Mouse (Mus musculus) yolk sac, embryonic 10.5 days (tissue): Measurements from ENCODE around the gene Tdrd1.
"Not testable (repeated sequence)": the region's sequence is repeated elsewhere in the genome, so short reads cannot be mapped to it uniquely, and the experiment has no call there.

Source experiments
- DNase-seq: peaks from one replicate; pipeline ENCODE4 v3.0.0-alpha.2; 2017; ENCODE audit warnings: low spot score

Tdrd1 gene

DNA sequence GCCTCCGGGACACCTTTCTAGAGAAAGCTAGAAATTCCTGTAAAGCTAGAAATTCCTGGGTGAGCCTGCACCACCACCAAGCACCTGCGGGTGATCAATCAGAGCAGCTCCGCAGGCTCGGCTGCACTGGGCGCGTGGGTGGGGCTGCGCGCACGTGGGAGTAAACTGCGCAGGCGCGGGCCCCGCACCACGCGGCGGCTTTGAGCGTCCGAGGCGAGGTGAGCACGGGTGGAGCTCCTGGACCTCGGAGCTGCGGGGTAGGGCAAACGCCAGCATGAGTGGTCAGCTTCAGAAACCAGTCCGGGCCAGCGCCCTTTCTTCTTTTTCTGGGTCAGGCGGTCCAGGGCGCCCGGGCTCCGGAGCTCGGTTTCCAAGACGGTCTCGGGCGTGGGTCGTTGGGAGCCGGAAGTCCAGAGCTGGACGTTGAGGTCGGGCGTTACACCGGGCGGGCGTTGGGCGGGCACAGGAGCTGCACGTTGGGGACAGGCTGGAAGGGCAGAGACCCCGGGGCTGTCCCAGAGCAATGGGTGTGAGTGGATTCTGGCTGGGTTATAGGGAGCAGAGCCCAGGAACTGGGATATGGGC is at the start of gene Tdrd1:
Gene Tdrd1 (plus strand): TSS at position 163 of the 585 bp plus-strand sequence.
- DNase-seq, result no peak

DNA sequence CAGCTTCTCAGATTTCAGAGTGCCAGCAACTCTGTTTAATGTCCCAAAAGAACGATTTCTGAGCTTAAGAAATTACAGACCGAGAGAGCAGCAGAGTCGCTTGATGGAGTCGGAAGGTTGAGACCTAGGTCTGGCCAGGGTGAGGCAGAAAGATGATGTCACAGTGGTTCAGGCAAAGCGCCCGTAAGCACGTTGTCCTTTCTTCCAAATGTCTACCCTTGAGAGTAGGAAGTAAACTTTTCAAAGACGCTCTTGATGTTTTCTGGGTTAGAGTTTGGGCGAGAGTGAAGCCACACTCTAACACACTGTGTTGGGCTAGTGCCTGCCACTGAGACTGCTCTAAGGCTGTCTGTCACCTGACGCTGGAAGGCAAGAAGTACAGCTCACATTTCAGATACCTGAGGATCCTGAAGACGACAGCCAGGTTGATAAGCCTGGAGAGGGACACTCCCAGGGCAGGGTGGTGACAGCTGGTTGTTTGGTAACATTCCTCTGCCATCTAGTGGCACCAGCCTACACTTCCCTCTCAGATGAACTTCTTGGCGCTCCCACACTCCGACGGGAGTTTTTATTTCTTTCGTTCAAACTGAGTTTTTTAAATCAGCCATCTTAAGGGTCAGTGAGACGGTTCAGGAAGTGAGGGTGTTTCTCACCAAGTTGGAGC is 49.2 kb upstream of the Tdrd1 start:
- DNase-seq, result peak; percentile 41

DNA sequence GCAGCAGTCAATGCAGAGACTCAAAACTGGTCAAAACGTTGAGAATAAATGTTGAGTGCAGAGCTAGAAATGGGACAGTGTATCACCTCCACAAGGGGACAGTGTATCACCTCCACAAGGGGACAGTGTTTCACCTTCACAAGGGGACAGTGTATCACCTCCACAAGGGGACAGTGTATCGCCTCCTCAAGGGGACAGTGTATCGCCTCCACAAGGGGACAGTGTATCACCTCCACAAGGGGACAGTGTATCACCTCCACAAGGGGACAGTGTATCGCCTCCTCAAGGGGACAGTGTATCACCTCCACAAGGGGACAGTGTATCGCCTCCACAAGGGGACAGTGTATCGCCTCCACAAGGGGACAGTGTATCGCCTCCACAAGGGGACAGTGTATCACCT is 47.5 kb upstream of the Tdrd1 start:
- DNase-seq, result not testable (repeated sequence)

DNA sequence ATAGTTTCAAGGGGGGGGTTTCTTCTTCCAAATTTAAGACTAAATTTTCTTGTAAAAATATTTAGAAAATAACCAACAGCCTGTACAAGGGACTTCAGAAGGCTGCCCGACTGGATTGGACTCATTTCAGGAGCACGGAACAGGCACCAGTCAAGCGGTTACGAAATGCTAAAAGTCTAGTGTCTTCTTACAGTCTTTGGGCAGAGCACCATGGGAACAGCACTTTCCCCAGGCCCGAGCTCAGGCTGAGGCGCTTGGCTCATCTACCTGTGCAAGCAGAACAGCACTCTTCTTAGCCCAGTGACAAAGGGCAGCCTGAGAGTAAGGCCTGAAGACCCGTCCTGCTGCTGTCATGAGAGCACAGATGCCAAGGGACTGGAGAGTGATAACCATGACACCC is 38.1 kb upstream of the Tdrd1 start:
- DNase-seq, result no peak

DNA sequence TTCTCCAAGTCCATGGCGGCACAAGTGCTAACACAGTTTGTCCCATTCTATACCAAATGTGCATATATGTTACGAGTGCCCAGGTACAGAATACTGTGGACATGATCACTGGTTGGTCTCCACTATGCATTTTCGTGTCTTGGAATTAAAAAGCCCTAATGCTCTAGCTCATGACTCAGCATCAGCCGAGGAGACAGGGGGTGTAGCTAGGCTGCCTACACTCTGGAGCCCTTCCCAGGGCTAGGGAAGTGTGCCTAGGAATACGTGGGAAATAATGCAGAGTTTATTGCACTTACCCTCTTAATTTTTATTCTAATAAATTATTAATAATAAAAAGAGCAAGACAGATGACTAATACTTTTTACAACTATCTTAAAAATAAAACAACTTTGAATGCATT is 37.1 kb upstream of the Tdrd1 start:
- DNase-seq, result no peak

DNA sequence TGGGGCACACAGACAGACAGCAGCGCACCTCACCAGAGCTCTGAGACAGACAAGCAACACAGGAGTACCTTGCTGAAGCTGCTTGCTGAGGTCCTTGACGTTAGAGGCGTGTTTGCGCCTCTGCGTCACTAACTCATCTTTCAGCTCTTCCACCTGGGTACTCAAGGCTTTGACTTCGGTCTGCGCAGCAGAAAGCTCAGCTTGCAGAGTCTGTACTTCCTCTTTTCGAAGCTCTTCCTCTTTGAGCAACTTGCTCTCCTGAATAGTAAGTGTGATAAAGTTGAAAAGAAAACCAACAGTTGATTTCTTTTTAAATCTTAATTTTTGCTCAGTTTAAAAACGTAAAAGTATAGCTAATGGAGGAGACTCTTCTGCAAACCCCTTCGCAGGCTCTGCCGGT is 28.6 kb upstream of the Tdrd1 start:
- DNase-seq, result no peak

DNA sequence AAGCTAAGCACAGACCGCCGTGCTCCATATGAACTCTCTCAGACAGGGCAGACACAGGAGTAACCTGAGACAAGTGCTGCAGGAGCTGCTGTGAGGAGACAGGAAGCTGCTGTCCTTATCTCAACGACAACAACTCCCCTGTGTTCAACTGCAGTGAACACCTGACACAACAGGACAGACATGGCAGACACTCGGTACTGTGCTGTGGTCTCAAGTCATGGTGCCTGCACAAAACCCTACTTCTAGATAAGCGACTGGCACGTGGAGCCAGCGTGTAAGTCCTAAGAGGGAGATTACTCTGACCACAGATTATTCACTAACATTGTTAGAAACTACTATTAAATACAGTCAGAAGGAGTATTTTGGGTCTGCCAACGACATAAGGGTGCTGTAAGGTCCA is 25.8 kb upstream of the Tdrd1 start:
- DNase-seq, result no peak

DNA sequence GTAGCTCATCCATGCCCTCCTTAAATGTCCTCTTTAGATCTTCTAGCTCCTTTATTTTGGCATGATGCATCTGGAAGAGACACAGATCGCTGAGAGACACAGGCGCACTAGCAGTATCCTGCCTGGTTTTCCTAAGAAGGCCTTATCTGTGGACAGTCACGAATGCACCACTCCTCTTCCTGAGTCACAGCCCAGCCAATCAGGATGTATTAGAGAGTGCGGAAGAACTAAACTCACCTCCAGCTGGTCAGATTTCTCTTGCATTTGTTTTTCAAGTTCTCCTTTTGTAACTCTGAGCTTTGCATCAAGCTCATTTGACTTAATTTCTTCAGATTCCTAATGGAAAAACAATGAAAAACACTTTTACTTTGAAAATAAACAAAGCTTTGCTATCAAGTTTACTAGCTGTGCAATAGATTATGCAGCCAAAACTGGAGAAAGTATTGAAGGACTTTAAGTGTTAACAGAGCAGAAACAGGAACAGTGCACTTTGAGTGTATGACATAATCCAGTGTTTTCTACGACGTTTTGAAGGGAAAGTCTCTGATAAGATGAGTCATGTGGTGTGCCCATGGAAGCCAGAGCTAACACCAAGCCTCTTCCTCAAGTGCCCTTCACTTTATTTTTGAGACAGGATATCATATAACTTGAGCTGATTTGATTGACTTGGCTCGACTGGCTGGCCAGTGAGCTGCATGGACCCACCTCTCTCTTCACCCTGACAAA is 24.9 kb upstream of the Tdrd1 start:
- DNase-seq, result no peak

DNA sequence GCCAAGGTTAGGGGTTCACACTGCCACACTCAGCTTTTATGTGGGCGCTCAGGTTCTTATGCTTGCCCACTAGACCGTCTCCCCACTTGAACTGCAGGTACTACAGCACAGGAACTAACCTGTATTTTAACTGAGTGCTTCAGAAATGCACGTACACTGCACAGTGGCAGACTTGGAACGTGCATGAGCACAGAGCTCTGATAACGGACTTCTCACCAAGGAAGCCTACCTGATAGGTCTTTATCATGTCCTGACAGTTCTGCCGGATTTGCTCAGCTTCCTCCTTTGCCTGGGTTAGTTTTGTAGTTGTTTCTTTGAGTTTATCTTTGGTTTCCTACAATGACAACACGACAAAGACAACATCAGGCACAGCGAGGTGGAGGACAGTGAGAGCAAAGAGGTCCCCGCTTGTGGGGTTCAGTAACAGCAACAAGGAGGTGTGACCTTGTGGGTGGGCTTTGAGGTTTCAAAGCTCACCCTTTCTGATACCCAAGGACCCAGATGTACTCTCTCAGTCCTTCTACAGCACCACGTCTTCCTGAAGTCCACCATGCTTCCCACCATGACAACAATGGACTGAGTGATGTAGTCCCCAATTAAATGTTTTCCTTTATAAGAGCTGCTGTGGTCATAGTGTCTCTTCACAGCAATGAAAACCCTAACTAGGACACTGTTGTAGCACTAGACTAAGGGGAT is 24.2 kb upstream of the Tdrd1 start:
- DNase-seq, result no peak

DNA sequence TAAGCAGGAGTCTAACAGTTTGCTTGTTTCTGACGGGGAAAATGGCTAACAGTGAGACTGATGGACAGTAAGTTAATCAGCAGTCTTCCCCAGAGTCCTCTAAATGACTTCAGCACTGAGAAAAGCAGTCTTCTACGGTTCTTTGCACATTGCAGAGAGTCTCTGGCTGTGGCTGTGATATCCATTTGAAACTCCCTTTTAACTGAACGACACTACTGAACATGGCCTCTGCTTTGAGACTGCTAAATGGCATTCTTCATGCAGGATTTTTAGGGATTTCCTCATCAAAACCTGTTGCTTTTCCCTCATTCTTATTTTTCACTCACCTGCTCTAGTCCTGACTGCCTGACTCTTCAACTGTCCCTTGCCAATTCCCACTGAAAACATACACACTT is 23.7 kb upstream of the Tdrd1 start:
- DNase-seq, result no peak

DNA sequence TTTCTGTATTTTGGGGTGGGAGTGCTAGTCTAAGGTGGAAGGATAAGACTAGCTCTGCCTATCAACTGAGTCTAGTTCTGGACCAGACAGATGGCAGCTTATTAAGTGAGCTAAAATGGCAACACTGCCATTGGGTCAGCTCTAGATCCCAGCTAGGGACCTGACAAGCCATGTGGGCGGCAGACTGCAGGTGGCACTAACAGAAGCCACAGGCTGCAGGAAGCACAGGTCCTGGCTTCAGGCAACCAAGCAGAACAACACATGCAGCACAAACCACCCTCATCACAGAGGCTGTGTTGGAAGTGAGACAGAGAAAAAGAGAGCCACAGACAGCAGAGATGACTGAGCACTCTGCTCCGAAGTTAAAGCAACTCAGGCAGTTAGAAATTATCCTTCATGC is 20.6 kb upstream of the Tdrd1 start:
- no peak for DNase-seq

DNA sequence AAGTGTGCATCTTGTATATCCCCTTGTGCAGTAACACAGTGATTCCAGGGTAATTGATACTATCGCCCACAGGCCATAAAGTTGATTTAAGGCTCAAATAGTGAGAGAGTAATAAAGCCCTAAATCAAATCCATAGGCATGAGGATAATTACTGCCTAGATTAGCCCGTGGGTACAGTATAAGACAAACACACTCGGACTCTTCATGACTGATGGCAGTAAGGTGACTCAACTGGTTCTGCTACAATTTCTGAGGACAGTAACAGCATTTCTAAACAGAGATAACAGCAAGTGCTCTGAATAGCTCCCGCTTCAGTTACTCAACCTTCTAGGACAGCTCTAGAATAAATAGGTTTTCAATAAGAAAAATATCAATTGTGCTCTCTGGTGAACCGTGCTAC is 18.9 kb upstream of the Tdrd1 start:
- DNase-seq, result no peak

DNA sequence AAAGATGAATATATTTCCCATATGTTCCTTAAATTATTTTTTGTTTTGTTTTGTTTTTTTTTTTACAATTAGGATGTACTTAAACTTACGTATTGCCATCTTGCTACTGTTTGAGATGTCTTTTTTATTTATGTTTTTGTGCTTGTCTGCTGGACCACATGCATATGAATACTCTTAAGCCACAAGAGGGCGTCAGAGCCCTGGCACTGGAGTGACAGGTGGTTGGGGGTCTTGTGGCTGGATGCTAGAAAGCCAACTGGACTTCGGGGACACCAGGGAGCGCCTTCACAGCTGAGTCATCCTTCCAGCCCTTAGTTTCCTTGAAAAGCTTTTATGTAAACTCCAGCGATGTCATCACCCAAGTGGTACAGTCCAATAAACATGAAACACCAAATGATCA is 17.2 kb upstream of the Tdrd1 start:
- no peak for DNase-seq

DNA sequence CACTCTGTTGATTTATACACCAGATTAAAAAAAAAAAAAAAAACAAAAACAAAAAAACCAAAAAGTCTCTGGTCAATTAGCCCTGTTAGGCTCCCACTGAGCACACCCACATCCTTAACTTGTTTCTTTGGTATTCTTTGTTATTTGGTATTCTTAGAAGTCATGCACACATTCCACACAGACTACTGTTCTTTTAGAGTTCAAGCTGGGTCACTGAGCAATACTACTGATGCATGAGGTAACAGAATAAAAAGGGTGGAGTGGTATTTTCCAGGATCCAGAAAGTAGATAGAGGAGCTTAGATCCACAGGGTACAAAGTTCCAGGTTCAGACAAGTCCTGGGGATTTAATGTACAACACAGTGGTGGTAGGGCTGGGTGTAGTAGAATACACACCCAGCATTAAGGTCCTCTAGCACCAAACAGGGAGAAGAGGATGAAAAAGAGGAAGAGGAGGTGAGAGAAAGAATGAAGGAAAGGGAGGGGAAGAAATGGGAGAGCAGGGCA is 15.3 kb upstream of the Tdrd1 start:
- DNase-seq, result no peak

DNA sequence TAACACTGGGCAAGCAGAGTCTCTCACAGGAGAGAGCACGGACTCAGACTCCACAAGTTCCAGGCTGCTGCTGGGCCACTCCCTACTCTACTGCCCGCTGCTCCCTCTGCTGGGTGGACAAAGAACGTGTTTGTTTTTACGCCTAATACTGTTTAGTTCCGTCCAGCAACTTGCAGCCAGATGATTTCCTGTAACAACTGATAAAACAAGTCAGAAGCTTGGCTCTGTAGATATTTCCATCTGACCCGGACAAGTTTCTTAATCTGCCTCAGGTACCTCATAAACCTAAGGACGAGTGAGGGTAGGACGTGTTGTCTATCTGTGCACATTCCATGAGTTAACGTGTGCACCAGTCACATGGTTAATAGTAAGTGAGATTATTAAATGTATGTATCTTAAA is 14.4 kb upstream of the Tdrd1 start:
- DNase-seq, result peak; percentile 66

DNA sequence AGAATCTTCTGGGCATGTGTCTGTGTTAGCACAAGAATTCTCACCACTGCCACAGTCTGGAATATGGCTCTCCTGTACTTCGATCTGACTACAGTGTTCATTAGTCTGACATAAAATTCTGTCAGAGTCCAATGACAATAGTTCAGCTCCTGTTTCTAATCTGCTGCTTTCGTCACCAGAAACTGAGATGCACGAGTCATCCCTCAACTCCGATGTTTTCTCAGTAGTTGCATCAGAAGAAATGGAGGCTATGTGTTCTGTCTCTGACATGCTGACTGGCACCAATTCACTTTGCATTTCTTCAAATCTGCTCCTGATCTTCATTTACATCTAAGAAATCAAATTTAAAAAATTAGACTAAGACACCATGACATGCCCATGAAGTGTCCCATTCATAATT is 12.6 kb upstream of the Tdrd1 start:
- DNase-seq, result no peak

DNA sequence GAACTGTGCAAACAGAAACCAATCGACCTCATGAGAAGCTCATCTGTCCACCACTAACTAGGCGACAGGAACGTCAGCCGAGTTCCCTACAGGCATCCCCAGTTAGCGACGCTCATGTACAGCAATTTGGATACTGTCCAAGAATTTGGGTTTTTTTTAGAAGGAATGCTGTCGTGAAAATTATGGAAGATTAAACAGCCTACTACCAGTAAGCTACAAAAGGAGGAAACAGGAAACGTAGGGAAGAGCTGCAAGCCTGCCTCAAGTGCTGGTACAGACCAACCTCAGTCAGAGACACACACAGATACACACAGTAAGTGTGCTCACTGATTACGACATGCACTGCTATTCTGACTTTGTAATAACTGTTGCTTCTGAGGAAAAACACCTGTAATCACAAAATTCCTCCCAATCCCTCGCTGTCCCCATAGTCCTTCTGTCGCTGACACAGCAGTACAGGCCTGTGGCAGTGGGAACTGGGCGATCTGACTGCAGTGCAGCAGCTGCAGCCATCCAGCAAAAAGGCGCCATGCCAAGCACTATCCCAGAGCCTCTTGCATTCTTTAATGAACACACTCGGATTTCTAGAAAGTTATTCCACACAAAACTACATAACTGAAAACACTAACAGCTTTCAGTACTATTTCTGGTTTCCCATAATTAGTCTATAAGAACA is 8.0 kb upstream of the Tdrd1 start:
- no peak for DNase-seq

DNA sequence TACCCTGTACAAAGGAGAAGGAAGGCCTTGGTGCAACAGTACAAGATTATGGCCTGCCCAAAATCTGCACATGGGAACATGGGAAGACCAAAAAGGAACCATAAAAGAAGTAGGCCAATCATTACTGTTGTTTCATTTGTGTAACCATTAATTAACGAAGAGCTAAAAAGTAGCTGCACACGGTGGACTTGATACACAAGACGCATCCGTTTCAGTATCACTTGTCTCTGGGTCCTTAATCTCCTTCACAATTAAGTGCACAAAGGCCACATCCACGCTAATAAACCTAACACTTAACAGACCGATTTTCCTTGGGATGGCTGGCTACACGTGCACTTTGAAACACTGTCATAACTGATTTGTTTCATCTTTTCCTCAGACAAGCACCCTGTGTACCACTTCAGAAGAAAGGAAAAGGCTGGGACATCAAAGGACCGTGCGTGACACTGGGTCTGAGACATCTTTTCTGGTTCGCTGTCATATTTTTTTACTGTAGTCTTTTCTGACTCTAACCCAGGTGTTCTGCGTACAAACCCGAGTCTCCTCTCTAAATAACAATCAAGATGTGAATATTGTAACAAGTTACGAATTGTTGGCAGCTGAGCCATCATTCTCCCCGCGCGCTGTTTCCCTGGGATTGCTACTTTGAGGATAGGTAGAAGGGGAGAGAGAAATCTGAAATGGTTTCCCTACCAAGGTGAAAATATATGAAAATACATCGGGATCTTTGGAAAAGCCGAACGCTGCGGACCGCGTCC is 4.8 kb upstream of the Tdrd1 start:
- no peak for DNase-seq

DNA sequence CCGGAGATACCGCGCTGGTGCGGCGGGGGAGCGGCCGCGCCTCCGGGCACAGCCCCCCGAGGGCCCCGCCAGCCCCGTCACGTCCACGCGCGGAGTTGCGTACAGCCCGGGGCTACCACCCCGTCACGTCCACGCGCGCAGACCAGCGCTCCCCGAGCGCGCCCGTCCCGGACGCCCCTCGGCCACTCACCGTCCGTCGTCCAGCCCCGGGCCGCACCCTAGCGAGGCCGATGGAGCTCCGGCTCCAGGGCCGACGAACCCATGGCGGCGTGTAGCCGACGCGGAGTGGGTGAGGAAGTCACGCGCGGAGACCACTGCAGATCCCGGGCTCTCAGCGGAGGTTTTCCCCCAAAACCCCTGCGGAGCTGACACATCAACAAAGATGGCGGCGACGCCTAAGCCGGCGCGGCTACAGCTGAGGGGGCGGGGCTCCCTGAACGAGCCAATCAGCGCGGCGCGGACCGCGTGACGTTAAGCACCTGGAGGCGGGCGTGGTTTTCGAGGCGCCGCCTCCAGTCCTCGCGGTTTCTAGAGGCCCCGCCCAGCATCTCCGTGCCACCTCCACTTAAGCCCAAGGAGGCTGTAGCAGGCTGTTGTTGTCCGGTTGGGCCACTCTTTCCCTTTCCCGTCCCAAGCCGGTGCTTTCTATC is 4.1 kb upstream of the Tdrd1 start, which contains the start of gene Ccdc186:
Gene Ccdc186 (minus strand): TSS at position 393 of the 650 bp plus-strand sequence.
- peak; percentile 93 for DNase-seq

DNA sequence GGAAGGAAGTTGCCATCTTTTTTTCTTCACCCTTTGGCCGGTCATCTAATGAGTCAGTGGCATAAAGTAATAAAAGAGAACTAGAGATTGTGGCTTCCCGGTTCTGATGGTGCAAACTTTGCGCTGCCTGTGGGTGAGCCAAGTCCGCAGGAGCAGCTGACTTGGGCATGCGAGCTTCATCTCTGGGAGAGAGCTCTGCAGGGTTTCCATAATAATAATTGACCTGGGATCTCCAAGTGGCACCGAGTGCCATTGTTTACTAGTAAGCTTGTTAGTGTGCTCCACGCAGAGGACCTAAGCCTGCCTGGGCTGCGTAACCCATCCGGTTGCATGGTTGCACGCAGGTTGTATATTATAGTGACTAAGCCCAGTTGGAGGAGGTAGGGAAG is 3.6 kb upstream of the Tdrd1 start:
- DNase-seq, result no peak

DNA sequence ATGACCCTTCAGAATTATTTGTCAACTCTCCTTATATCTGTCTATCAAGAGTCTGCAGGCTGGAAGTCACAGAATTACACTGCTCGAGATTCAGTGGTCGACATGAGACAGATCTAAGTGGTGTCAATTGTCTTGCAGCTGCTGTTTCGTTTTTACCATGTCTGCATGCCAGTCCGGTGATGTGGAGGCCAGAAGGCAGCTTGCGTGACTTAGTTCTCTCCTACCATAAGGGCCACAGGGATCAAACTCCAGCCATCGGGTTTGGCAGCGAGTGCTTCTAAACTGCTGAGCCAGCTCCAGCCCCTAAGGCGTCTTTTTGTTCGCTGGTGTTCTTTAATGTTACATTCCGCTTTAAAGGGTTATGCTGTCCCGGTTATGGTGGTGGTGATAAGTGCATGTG is 2.3 kb downstream of the Tdrd1 start:
- DNase-seq, result peak; percentile 37
